Mouse (Mus musculus) spleen, postnatal 10 days (tissue): Measurements from ENCODE around the gene Dph2.

Experiments used
- DNase-seq, 2 experiments: peaks; one replicate each; pipeline ENCODE4 v3.0.0; 2021 to 2022; ENCODE audit warnings: low spot score in 2 of 2

Dph2 gene

GRCm38 (mm10) chr4:117891738-117892161, at the start of gene Dph2:
Dph2 (minus strand) TSS chr4:117892032.
- DNase-seq, result peak; percentile 67 to 88

DNA sequence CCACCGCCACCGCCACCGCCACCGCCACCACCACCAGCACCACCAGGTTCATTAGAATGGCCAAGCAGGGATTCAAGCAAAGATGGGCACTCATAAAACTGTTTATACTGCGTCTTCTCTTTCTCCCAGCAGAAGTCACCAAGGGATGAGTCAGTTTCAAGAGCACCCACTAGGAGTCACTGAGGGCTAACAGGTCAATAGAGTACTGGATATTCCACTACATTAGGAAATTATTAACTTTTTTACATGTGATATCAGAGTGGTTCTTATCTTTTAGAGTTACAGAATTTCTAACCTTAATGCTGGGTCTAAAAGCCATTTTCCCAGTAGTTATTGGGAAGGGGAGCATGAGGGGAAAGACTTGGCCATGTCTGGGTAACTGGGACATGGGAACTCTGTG, 45.1 kb upstream of the Dph2 start:
- DNase-seq, result no peak

DNA sequence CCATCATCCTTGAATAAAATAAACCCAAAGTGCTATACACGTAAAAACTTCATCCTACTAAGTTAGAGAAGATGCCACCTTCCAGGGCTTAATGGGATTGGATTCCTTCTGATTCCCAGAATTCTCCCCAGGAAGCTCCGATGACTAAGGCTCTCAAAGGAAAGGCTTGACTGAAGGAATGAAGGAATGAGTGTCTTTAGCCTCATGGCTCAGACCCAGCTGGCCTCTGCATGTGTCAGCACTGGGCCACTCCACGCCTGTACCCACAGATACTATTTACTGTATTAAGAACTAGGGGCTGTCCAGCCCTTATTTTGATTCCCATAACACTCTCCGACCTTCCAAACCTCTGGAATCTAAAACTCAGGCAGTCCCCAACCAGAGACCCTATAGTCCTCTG, 42.2 kb upstream of the Dph2 start:
- DNase-seq, result no peak

GRCm38 (mm10) chr4:117933248-117933647, 41.4 kb upstream of the Dph2 start:
- DNase-seq, result no peak

DNA sequence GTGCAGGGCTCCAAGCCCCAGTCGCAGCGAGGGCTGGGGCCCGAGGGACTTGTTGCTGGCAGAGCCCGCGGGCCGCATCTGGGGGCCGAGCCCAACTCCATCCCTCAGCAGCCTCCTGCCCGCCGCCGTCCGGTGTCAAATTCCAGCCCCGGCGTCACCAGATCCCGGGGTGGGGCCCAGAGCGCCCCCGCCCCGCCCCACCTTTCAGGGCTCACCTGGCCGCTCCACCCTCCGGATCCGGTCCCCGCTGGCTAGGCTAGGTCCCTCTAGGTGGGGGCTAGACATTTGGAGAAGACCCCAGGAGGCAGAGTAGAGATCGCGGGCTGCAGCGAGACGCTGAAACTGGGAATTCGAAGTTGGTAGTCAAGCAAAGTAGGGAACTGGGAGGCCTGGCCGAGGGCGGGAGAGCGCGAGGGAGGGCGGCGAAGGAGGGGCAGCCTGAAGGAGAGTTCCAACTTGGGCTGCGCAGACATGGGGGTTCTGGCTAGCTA, 37.6 kb upstream of the Dph2 start, which contains the start of gene Artn:
Gene Artn, minus strand, starts transcription at position 373 of the 491 bp plus-strand sequence.
- DNase-seq, result peak; percentile 48 to 54

DNA sequence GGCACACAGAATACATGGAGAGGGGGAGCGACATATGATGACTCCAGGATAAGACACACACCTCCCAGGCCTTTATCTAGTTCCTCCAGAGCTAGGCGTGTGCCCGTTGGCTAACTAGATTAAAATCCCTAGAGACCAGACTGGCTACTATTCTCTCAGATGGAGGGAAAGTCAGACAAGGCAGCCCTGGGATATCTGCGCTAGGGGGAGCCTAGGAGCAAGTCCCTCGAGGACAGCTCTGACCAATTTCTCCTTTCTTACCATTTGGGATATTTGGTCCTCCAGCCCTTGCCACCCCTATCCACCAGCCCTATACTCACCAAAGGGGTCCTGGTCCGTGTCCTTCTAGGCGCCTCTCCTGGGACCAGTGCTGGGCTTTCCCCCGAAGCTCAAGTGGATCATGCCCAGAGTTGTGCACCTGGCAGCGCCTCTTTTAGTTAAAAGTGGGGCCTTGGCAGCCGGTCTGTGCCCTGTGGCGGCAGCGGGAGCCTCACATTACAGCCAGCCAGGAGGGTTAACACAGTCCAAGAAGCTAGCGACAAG, 36.9 kb upstream of the Dph2 start:
- peak; percentile 79 to 84 for DNase-seq

DNA sequence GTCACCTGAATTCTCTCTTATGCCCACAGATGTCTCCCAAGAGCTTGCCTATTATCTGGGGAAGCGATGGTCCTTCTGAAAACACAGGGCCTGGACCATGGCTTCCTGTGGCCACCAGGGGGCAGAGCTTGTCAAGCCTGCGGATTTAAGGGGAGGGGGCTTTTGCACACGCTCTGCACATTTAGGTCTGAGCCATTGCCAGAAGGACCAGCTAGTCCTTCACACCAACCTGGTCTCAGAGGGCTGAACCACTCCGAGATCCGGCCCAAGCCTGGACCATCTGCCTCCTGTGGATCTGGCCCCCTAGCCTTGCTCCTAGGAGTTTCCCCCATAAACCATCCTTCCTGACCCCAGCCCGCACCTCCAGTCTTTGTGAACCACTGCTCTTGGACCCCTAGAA, 36.4 kb upstream of the Dph2 start:
- peak; percentile 52 to 62 for DNase-seq

- DNase-seq, result peak; percentile 39 to 55
Observed at GRCm38 (mm10) chr4:117926545-117927482, 35.0 kb upstream of the Dph2 start.

DNA sequence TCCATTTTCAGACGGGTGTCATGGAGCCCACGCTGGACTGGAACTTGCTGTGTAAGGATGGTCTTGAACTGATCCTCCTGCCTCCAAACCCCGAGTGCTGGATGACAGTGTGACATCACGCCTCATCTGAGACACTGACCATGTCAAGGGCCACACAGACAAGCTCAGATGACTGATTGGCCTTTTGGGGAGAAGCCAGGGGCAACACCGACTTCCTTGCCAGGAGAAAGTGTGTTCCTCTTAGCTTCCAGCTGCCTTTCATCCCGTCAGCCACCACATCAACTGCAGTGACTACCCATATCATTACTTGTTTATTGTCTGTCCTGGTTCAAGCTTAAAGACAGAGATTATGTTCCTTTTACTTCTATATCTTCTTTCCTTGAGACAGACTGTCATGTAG, 33.1 kb upstream of the Dph2 start:
- no peak for DNase-seq

DNA sequence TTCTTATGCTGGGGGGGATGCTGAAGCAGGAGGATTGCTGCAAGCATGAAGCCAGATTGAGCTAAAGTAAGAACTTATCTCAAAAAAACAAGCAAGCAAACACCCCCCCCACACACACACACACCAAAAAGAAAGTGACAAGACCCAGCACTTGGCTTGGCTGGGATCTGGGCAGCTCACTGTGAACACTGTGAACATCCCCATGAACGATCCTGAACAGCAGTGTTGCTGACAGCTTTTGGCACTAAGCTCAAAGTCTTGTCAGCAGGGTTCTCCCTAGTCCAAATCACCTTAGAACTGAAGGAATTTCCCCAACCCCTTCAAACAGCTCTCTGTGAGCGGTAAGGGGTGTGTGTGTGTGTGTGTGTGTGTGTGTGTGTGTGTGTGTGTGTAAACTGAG, 31.6 kb upstream of the Dph2 start:
- no peak for DNase-seq

DNA sequence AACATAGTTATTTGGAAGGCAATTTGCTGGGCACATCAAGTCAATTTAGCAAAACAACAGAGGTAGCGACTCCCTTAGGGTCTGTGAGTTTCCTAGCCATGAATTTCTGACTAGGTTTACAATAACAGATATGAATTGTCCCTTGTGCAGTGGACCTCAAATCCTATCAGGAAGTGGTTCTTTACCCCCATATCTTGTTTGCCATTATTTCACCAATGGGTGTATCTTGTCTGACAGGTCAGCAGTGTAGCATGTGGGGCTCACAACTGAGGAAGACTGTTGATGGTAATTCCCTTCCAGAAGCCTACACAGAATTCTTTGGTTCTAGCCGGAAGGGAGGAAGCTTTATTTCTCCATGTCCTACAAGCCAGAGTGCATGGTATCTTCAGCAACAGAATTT, 29.5 kb upstream of the Dph2 start:
- DNase-seq, result no peak

DNA sequence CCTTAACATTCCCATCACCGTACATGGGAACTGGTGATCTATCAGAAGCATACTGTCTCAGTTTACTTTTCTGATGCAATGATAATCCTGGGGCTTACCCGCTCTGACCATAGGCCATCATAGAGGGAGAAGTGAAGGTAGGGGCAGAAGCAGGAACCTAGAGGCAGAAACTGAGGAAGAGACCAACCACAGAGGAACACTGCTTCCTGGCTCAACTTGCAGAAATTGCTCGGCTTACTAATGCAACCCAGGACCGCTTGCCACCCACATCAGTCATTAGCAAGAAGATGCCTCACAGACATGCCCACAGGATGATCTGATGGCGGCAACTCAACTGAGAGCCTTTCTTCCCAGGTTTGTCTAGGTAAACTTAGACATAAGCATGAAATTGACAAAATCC, 26.9 kb upstream of the Dph2 start:
- no peak for DNase-seq

DNA sequence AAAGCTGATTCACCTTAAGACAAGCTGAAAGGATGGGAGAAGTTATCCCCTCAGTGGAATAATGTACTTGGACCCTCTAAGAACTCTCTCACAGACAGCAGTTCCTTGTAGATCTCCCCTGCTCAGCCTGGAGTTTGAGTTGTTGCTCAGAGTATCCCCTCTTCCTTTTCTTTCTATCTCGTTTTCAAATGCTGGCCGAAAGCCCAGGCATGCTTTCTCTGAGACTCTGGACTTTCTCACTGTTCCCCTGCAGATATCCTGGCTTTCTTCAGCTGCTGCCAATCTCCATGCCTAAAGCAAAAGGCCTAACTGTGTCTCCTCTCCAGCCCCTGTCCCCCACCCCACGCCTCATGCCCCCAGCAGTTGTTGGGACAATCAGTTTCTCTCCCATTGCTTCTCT, 26.4 kb upstream of the Dph2 start:
- DNase-seq, result no peak

GRCm38 (mm10) chr4:117917847-117918246, 26.0 kb upstream of the Dph2 start:
- DNase-seq, result no peak

DNA sequence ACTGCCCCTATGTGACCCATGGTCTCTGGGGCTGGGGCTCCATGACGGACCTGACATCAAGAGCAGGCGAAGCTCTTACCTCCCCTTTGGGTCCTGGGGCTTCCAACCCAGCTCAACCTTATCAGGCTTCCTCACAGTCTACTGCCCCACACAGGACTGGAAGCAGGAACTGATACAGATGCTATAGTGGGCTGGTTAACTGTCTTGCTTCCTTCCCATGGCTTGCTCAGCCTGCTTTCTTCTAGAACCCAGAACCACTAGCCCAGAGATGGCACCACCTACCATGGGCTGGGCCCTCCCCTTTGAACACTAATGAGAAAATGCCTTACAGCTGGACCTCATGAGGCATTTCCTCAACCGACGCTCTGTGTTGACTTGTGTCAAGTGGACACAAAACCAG, 25.6 kb upstream of the Dph2 start:
- no peak for DNase-seq

- no peak for DNase-seq
Observed at GRCm38 (mm10) chr4:117916386-117916785, 24.6 kb upstream of the Dph2 start.

DNA sequence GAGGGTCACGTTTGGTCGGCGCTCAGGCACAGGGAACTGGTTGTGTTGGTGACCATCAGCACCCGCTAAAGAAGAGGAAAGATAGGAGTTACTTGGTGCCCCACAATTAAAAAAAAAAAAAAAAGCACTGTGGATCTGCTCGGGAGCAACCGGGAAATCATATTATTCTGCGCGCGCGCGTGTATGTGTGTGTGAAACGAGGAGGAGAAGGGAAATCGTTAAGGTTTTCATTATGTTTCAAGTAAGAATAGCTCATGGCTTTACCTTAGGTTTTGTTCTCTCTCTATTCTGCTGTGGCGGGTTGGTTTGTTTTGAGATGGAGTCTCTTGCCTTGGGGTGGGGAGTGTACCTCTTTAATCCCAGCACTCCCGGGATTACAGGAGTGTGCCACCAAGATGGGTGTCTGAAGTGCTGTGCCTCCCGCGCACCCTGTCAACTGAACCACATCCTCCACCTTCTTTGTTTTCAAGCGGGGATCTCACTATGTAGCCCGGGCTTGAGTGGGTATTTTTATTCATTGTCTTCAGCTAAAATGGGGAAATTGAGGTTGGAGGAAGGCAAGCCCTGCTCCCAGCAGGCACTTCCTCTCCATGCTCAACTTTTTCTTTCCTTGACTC, 23.8 kb upstream of the Dph2 start:
- DNase-seq, result peak in 1 of 2 experiments; percentile 30

DNA sequence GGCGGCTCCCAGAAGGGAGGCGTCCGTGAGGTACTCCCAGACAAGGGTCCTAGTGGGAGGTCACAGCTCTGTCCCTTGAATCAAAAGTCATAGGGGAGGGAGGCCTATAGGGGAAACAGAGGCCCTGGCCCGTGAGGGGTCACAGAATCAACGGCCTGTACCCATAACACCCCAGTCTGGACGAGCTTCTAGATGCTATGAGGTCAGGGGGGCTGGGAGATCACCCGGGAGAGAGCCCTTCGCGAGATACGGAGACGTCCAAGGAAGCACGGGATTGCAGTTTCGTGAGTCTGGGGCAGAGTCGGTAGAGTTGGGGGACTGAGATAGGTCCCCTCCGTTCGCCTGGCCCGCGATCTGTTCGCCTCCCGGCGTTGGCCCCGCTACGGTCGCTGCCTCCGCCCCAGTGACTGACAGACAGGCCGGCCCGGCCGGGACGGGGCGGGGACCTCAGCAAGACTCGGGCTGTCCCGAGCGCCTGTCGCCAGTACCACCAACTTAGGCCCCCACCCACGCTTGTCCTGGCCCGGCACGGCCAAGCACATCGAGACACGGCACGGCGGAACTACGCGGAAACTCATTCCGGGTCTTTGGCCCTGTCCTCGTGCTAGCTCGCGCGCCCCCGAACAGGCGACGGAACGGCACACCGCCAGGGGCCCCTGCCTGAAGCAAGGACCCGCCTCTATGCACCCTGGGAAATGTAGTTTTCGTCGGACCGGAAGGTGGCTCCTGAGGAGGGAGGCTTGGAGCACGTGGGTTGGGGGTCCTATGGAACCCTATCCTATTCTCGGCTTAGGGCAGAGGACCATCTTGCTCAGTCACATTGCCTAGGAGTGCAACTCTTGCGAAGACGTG, 23.0 kb upstream of the Dph2 start, which contains the start of gene Ipo13:
Gene Ipo13, minus strand, starts transcription at position 409 of the 852 bp plus-strand sequence.
- DNase-seq, result peak; percentile 95 to 100

- no peak for DNase-seq
Observed at GRCm38 (mm10) chr4:117914031-117914430, 22.2 kb upstream of the Dph2 start.

DNA sequence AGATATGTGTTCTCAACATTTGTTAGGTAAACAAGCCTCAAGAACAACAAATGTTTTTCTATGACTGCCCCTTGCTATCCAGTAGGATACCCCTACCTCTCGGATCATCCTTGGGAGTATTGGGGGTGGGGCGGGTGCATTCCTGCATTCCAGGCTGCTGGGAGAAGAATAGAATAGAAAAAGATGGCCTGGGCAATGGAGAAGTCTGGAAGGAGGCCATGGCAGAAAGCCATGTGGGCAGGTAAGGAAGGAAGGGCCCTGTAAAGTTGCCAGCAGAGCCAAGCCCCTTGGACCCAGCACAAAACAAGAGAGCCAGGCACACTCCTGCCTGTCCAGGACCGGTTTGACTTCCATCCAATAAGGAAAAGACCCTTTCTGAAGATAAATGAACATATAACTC, 21.6 kb upstream of the Dph2 start:
- no peak for DNase-seq

GRCm38 (mm10) chr4:117912685-117913273, 20.9 kb upstream of the Dph2 start:
- DNase-seq, result no peak
